Mouse (Mus musculus) stomach, embryonic 16.5 days (tissue): ENCODE results near the gene Vmn2r114. TPM values are rescaled to one million over a fixed set of nuclear protein-coding genes. Genes with fewer than 3 reads are reported as not detected.
"Not testable (repeated sequence)": the region's sequence is repeated elsewhere in the genome, so short reads cannot be mapped to it uniquely, and the experiment has no call there.

Experiments used
- ATAC-seq: fragments of 200-750 bp; cut with Nextera tagmentation; 2 replicates; pipeline ENCODE4 v1.8.0; 2017; ENCODE audit warnings: moderate number of reproducible peaks, moderate TSS enrichment; ENCODE audit not compliant: insufficient read depth, low FRiP score
- H3K27ac ChIP-seq: fragments of 300-500 bp; sonication (generic); 2 replicates; pipeline ENCODE4 v1.5.1; 2014; ENCODE audit warnings: low read length
- H3K27me3 ChIP-seq: fragments of 300-500 bp; sonication (generic); 2 replicates; pipeline ENCODE4 v1.6.1; 2014; ENCODE audit warnings: low read length, control low read depth, mixed read lengths; ENCODE audit not compliant: control insufficient read depth, insufficient read depth
- H3K36me3 ChIP-seq: fragments of 300-500 bp; sonication (generic); 2 replicates; pipeline ENCODE4 v1.6.1; 2014; ENCODE audit warnings: low read length; ENCODE audit not compliant: control insufficient read depth, insufficient read depth
- H3K4me1 ChIP-seq: fragments of 300-500 bp; sonication (generic); 2 replicates; pipeline ENCODE4 v1.6.1; 2014; ENCODE audit warnings: low read length, control low read depth, mixed read lengths; ENCODE audit not compliant: control insufficient read depth, insufficient read depth
- H3K4me2 ChIP-seq: fragments of 300-500 bp; sonication (generic); 2 replicates; pipeline ENCODE4 v1.6.1; 2014; ENCODE audit warnings: low read depth, low read length, mixed read lengths
- H3K4me3 ChIP-seq: fragments of 300-500 bp; sonication (generic); replicated peaks from 2 replicates; pipeline ENCODE4 v1.5.1; 2014; ENCODE audit warnings: mild to moderate bottlenecking, low read length
- H3K9ac ChIP-seq: fragments of 300-500 bp; sonication (generic); 2 replicates; pipeline ENCODE4 v1.6.1; 2014; ENCODE audit warnings: low read length
- H3K9me3 ChIP-seq: fragments of 300-500 bp; sonication (generic); replicated peaks from 2 replicates; pipeline ENCODE4 v1.6.1; 2016; ENCODE audit warnings: low read length, control low read depth; ENCODE audit not compliant: control insufficient read depth
- WGBS: fragments of 180-500 bp; shearing (Covaris S2); extraction: QIAGEN DNeasy Blood & Tissue Kit; methylation state at CpG from one replicate; pipeline ENCODE4 v1.1.7; 2014; 5-methylcytosine and 5-hydroxymethylcytosine counted together
- polyA plus RNA-seq: library from polyadenylated mRNA; unstranded; fragments of >200 nt; fragmentation: Nextera tagmentation; extraction: Ambion mirVana; gene quantifications from 2 replicates; pipeline ENCODE4 v1.2.1, GENCODE M21; 2015

Gene Vmn2r114
- polyA plus RNA-seq = not detected in 2 replicates

DNA sequence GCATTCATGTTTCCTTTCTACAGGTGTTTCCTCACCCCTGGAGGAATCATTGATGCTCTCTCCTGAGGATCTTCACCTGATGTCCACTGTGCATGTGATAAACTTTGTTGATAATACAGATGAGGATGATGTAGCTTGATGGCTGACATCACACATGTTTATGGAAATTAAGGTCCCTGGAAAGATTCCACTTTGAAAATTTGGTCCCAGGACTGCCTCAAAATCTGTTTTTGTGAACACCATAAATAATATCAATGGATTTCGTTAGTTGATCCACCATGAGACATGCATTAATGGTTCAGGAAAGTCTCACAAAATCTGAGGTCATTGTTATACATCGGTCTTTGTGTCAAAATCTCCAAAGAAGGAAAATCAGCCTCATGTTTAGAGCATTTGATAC is at the start of gene Vmn2r114:
Gene Vmn2r114 (minus strand): TSS at position 101 of the 400 bp plus-strand sequence.
- H3K9me3 ChIP-seq, H3K9ac ChIP-seq, H3K27ac ChIP-seq, ATAC-seq, H3K27me3 ChIP-seq, H3K4me1 ChIP-seq, H3K4me3 ChIP-seq, H3K36me3 ChIP-seq, H3K4me2 ChIP-seq: not testable (repeated sequence)
- WGBS = 78% methylated on average over 2 of the region's 2 CpGs

DNA sequence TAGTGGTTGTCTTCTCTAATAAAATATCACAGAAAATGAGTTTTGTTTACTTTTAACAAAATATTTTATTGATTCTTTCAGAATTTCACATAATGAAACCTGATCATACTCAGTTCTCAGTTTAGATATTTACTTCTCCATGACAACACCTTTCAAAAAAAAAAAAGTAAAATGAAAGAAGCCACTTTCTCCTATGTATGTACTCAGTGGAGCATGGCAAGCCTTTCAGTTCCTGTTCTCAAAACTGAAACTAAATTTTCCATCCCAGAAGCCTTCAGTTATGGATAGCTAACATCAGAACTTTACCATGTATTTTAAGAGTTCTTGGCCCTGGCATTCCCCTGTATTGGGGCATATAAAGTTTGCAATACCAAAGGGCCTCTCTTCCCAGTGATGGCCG is 39.3 kb upstream of the Vmn2r114 start:
- Histone ChIP-seq H3K9me3 (no peaks in the 10 kb centered on the region), H3K4me3 (no peak overlapping the region), H3K27ac (no peak overlapping the region), H3K4me1 (no peaks in the 10 kb centered on the region), H3K4me2 (no peak overlapping the region), H3K36me3 (no peaks in the 10 kb centered on the region), H3K9ac (no peak overlapping the region), H3K27me3 (no peaks in the 10 kb centered on the region)
- WGBS = 55% methylated on average over 1 of the region's 1 CpGs
- ATAC-seq = no peak

GRCm38 (mm10) chr17:23343441-23343840 is 31.1 kb upstream of the Vmn2r114 start, which contains the start of gene Vmn2r115:
Gene Vmn2r115, plus strand, starts transcription at chr17:23343741.
- H3K4me2 ChIP-seq, H3K4me1 ChIP-seq, ATAC-seq, H3K9ac ChIP-seq, H3K27me3 ChIP-seq, H3K4me3 ChIP-seq, H3K36me3 ChIP-seq, H3K9me3 ChIP-seq, H3K27ac ChIP-seq: not testable (repeated sequence)
- 62% methylated on average over 2 of the region's 2 CpGs for WGBS

DNA sequence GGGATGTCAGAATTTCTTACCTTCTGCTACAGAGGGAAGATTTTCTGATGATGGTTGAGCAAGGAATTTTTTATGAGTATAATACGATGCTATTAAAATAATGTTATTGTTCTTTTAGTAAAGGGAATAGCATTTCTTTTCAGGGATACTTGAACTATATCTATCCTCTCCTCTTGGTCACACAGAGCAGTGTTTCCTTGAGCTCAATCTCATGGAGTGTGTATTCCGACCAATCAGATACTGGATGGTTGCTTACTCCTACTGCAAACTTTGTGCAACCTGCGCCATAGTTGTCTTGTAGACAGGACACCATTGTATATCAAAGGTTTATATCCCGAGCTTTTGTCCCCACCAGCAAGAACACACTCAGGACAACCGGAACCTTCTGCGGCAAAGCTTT is 18.3 kb upstream of the Vmn2r114 start:
- Histone ChIP-seq H3K4me3 (no peak overlapping the region), H3K4me1 (no peaks in the 10 kb centered on the region), H3K9me3 (no peaks in the 10 kb centered on the region), H3K27ac (no peak overlapping the region), H3K4me2 (no peak overlapping the region), H3K27me3 (no peaks in the 10 kb centered on the region), H3K9ac (no peak overlapping the region), H3K36me3 (no peaks in the 10 kb centered on the region)
- no peak for ATAC-seq
- WGBS = 79% methylated on average over 6 of the region's 6 CpGs

Other genes starting within 250 kb of the Vmn2r114 start
- 9.2 and 10.6 TPM in 2 replicates for gene Zfp40, start 119.3 kb downstream of the Vmn2r114 start, polyA plus RNA-seq
- gene Vmn2r115, start 31.2 kb upstream of the Vmn2r114 start, polyA plus RNA-seq = not detected in 2 replicates
- not detected in 2 replicates for gene Vmn2r116, start 72.1 kb upstream of the Vmn2r114 start, polyA plus RNA-seq
- not detected in 2 replicates for gene Vmn2r117, start 167.2 kb upstream of the Vmn2r114 start, polyA plus RNA-seq